Mouse (Mus musculus) limb, embryonic 15.5 days (tissue): ENCODE results near the gene Kif26a. TPM values are rescaled to one million over a fixed set of nuclear protein-coding genes. Genes with fewer than 3 reads are reported as not detected.
A peak's percentile ranks its signal among the peaks of the same experiment; 100 is the strongest.

Experiments
- ATAC-seq: fragments of 200-750 bp; cut with Nextera tagmentation; 2 replicates; pipeline ENCODE4 v1.8.0; 2017; ENCODE audit warnings: low read depth, moderate TSS enrichment; ENCODE audit not compliant: insufficient number of reproducible peaks, low FRiP score, low TSS enrichment
- H3K27ac ChIP-seq: fragments of 300-500 bp; sonication (generic); 2 replicates; pipeline ENCODE4 v1.5.1; 2015; ENCODE audit warnings: moderate library complexity, mild to moderate bottlenecking, inconsistent platforms
- H3K27me3 ChIP-seq: fragments of 300-500 bp; sonication (generic); 2 replicates; pipeline ENCODE4 v1.6.1; 2015; ENCODE audit warnings: inconsistent platforms
- H3K36me3 ChIP-seq: fragments of 300-500 bp; sonication (generic); 2 replicates; pipeline ENCODE4 v1.6.1; 2015; ENCODE audit warnings: inconsistent platforms
- H3K4me1 ChIP-seq: fragments of 300-500 bp; sonication (generic); 2 replicates; pipeline ENCODE4 v1.6.1; 2015; ENCODE audit warnings: inconsistent platforms
- H3K4me2 ChIP-seq: fragments of 300-500 bp; sonication (generic); 2 replicates; pipeline ENCODE4 v1.6.1; 2015; ENCODE audit warnings: mild to moderate bottlenecking, inconsistent platforms
- H3K4me3 ChIP-seq: fragments of 300-500 bp; sonication (generic); 2 replicates; pipeline ENCODE4 v1.5.1; 2015; ENCODE audit warnings: mild to moderate bottlenecking, inconsistent platforms
- H3K9ac ChIP-seq: fragments of 300-500 bp; sonication (generic); 2 replicates; pipeline ENCODE4 v1.6.1; 2015; ENCODE audit warnings: inconsistent platforms
- H3K9me3 ChIP-seq: fragments of 300-500 bp; sonication (generic); 2 replicates; pipeline ENCODE4 v1.6.1; 2016; ENCODE audit warnings: inconsistent platforms
- WGBS: fragments of 180-500 bp; shearing (Covaris S2); methylation state at CpG from one replicate; pipeline ENCODE4 v1.1.7; 2015; 5-methylcytosine and 5-hydroxymethylcytosine counted together
- polyA plus RNA-seq: library from polyadenylated mRNA; unstranded; fragments of >200 nt; fragmentation: Nextera tagmentation; extraction: Ambion mirVana; gene quantifications from 2 replicates; pipeline ENCODE4 v1.2.1, GENCODE M21; 2015

Gene Kif26a
- polyA plus RNA-seq: 6.3 and 8.7 TPM in 2 replicates

DNA sequence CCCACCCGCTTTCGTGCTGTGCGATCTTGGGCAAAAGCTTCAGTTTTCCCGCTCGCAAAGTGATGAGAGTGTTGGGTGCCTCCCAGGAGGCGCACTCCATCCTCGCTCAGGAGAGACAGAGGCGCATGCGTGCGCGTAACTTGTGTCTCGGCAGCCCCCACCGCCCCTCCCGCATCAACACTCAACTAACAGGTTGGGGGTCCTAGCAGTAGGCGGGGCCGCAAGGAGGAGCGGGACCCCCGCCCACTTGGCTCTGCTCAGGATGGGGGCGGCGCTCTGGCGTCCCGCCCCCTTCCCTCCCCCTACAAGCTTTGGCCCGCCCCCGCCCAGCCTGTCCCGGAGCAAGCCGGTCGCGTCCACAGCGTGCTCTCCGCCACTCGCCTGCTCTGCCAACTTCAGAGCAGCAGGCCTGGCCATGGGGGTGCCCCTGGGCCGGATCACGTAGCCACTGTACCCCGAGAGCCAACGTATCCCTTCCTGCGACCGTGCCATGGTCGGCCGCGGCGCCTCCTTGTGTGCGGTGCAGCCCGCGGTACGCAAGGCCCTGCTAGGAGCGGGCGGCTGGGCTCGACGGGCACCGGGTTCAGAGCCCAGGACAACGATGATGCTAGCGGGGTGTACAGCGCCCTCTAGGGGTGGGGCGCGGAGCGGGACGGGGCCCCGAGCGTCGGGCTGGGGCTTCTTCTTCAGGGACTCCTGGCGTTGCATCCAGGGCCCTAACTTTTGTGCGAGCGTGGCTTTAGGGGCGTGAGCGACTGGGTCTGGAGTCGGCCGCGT, at the start of gene Kif26a:
TSS of gene Kif26a (plus strand) at position 334 of the 777 bp plus-strand sequence.
- ATAC-seq: peak; percentile 70
- H3K9me3 ChIP-seq: no peaks in the 10 kb centered on the region
- H3K27me3 ChIP-seq: peaks cover 41% of the 10 kb centered on the region
- WGBS: under 1% methylated on average over 68 of the region's 68 CpGs
- peak within 1 kb of the TSS; percentile 81 for H3K4me2 ChIP-seq
- H3K27ac ChIP-seq: peak within 1 kb of the TSS; percentile 87
- H3K4me1 ChIP-seq: peaks cover 78% of the 10 kb centered on the region
- H3K36me3 ChIP-seq: 0 out of 2 replicates have a peak, but pooled peaks cover 5% of the 10 kb centered on the region
- peak within 1 kb of the TSS; percentile 64 for H3K4me3 ChIP-seq
- H3K9ac ChIP-seq: peak within 1 kb of the TSS; percentile 70

DNA sequence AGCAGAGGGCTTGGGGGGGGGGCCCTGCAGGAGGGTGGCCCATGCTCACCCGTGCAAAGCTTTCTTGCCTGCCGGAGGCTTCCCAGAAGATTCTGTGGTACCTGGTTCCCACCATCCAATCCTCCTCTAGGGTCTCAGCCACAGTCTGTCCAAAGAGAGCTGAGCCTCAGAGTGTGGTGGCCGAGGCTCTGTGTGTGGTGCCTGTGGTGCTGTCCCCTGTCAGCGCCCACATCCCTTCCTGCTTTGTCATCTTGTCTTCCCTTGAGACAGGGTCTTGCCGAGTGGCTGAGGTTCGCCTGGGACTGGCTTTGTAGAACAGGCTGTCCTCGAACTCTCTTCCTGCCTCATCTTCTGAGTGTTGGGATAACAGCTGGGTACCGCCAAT, 49.3 kb upstream of the Kif26a start:
- Histone ChIP-seq H3K4me3 (no peak overlapping the region), H3K9ac (no peak overlapping the region), H3K4me2 (no peak overlapping the region), H3K27ac (no peak overlapping the region), H3K9me3 (no peaks in the 10 kb centered on the region), H3K27me3 (peaks cover 2% of the 10 kb centered on the region; the same call in 1 of the 2 replicates), H3K36me3 (no peaks in the 10 kb centered on the region), H3K4me1 (peaks cover 3% of the 10 kb centered on the region; the same call in 1 of the 2 replicates)
- 71% methylated on average over 8 of the region's 8 CpGs for WGBS
- ATAC-seq: no peak

DNA sequence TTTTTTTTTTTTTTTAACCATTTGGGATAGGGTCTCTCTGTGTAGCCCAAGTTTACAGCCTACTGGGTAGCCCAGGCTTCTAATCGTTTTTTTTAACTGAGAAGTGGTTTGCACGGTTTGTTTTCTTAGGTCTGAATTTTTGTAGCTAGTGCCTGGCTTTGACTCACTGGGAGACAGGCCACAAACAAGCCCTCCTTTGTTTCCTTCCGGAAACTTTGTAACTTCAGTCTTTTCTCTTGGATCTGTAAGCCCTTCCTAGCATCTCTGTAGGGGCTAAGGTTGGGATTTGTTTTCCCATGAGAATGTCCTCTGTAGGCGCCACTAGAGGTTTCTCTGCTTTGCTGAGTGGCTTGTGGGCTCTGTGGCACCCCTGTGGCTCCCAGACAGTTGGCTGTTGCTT, 45.9 kb upstream of the Kif26a start:
- H3K36me3 ChIP-seq: no peaks in the 10 kb centered on the region
- H3K27me3 ChIP-seq: no peaks in the 10 kb centered on the region
- ATAC-seq: no peak
- peaks cover 3% of the 10 kb centered on the region; the same call in 1 of the 2 replicates for H3K4me1 ChIP-seq
- H3K9ac ChIP-seq: no peak overlapping the region
- no peak overlapping the region for H3K4me2 ChIP-seq
- 63% methylated on average over 4 of the region's 4 CpGs for WGBS
- H3K27ac ChIP-seq: no peak overlapping the region
- H3K4me3 ChIP-seq: no peak overlapping the region
- no peaks in the 10 kb centered on the region for H3K9me3 ChIP-seq

DNA sequence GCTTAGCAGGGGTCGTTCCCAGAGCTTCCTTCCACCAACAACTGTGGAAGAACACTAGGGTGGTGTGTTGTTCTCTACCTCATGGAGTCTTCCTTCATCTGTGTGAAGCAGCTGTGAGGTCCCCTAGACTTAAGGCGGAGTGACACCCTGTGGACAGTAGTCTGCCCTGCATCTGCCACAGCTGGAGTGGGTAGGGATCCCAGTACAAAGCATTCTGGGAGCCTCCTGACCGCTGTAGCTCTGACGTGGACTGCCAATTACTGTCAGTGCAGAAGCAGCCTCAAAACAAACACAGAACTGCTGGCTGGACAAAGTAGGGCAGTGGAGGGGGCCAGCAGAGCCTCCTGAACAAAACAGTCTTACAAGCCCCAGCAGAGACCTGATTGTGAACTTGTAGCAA, 45.0 kb upstream of the Kif26a start:
- no peak for ATAC-seq
- H3K27me3 ChIP-seq: no peaks in the 10 kb centered on the region
- H3K27ac ChIP-seq: no peak overlapping the region
- H3K9ac ChIP-seq: no peak overlapping the region
- H3K4me2 ChIP-seq: no peak overlapping the region
- no peaks in the 10 kb centered on the region for H3K36me3 ChIP-seq
- WGBS: 53% methylated on average over 4 of the region's 4 CpGs
- no peaks in the 10 kb centered on the region for H3K9me3 ChIP-seq
- H3K4me3 ChIP-seq: no peak overlapping the region
- peaks cover 3% of the 10 kb centered on the region; the same call in 1 of the 2 replicates for H3K4me1 ChIP-seq

DNA sequence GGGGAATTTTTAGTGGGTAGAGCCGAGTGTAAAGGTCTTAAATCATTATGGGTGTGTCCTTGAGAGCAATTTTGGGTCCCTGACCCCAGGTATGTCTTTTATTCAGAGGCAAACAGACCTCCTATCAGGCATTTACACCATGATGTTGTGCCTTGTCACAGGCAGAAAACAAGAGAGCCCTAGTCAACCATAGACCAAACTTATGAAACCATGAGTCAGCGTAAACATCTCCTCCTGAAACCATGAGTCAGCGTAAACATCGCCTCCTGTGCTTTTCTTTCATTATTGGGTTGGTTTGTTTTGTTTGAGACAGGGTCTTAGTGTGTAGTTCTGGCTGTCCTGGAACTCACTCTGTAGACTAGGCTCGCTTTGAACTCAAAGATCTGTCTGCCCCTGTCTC, 42.8 kb upstream of the Kif26a start:
- H3K4me3 ChIP-seq: no peak overlapping the region
- no peak overlapping the region for H3K4me2 ChIP-seq
- H3K9me3 ChIP-seq: no peaks in the 10 kb centered on the region
- no peaks in the 10 kb centered on the region for H3K36me3 ChIP-seq
- peaks cover 3% of the 10 kb centered on the region; the same call in 1 of the 2 replicates for H3K27me3 ChIP-seq
- ATAC-seq: no peak
- H3K27ac ChIP-seq: no peak overlapping the region
- WGBS: 80% methylated on average over 5 of the region's 5 CpGs
- peaks cover 5% of the 10 kb centered on the region for H3K4me1 ChIP-seq
- no peak overlapping the region for H3K9ac ChIP-seq

DNA sequence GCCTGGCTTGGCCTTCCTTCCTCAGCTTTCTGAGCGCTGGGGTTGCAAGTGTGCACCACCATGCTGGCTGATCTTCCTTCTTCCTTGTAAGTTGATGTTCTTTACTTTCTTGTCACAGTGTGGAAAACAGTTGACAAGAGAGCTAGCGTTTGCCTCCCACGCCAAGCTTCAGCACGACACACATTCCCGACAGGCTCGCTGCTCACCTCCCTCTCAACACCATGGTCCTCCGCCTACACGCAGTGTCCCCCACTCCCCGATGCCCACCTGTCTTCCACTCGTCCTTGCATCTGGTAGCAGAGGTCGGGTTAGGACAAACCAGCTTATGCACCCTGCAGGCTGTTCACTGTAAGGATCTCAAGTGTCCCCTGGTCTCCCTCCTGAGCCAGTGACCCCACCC, 41.1 kb upstream of the Kif26a start:
- no peaks in the 10 kb centered on the region for H3K9me3 ChIP-seq
- no peak for ATAC-seq
- no peak overlapping the region for H3K4me3 ChIP-seq
- H3K27ac ChIP-seq: no peak overlapping the region
- 87% methylated on average over 11 of the region's 11 CpGs for WGBS
- H3K36me3 ChIP-seq: no peaks in the 10 kb centered on the region
- H3K4me2 ChIP-seq: no peak overlapping the region
- no peak overlapping the region for H3K9ac ChIP-seq
- peaks cover 5% of the 10 kb centered on the region for H3K4me1 ChIP-seq
- peaks cover 3% of the 10 kb centered on the region; the same call in 1 of the 2 replicates for H3K27me3 ChIP-seq

DNA sequence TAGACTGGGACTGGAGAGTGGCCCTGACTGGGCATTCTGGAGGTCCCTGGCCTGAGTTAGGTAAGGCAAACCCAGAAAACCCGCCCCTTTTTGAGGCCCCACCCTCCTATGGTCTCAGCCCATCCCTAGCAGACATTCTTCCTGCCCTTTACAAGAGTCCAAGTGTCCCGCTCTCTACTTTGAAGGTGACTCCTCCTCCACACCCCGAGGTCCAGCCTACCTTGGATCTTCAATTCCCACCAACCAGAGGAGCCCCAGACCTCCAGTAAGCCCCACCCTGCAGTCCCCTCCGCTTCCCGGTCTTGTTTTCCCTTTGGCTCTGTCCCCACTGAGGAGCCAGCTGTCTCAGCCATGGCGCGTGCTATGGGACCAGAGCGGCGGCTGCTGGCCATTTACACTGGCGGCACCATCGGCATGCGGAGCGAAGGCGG, 39.5 kb upstream of the Kif26a start, which contains the start of gene Aspg:
TSS of gene Aspg (plus strand) at position 139 of the 431 bp plus-strand sequence.
- 1% methylated on average over 14 of the region's 14 CpGs for WGBS
- ATAC-seq: peak; percentile 60; the same call in 1 of the 2 replicates
- peaks cover 5% of the 10 kb centered on the region for H3K4me1 ChIP-seq
- H3K4me3 ChIP-seq: peak within 1 kb of the TSS; percentile 21
- H3K27ac ChIP-seq: no peak within 1 kb of the TSS
- H3K9me3 ChIP-seq: no peaks in the 10 kb centered on the region
- peaks cover 3% of the 10 kb centered on the region; the same call in 1 of the 2 replicates for H3K27me3 ChIP-seq
- no peaks in the 10 kb centered on the region for H3K36me3 ChIP-seq
- peak within 1 kb of the TSS; percentile 35 for H3K4me2 ChIP-seq
- H3K9ac ChIP-seq: no peak within 1 kb of the TSS

DNA sequence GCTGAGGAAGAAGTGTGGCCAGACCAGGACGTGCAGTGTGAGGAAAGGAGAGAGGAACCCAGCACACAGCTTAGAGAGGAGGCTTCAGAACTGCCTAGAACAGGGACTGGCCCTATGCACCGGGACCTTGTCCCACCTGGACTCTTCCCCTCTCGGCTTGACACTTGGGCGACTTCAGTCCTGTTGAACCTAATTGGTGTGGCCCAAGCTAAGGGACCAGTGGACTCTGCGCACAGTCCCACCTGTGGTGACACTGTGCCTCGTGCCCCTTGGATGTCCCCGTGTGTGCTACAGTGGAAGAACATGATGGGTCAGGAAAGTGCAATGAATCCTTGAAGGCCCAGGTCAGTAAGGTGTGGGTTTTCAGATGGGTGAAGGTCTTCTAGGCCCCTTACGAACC, 38.3 kb upstream of the Kif26a start:
- Histone ChIP-seq H3K36me3 (no peaks in the 10 kb centered on the region), H3K4me1 (peaks cover 7% of the 10 kb centered on the region), H3K4me3 (no peak overlapping the region), H3K9me3 (no peaks in the 10 kb centered on the region), H3K27me3 (peaks cover 11% of the 10 kb centered on the region; the same call in 1 of the 2 replicates), H3K9ac (no peak overlapping the region), H3K4me2 (no peak overlapping the region), H3K27ac (no peak overlapping the region)
- 83% methylated on average over 8 of the region's 8 CpGs for WGBS
- no peak for ATAC-seq

DNA sequence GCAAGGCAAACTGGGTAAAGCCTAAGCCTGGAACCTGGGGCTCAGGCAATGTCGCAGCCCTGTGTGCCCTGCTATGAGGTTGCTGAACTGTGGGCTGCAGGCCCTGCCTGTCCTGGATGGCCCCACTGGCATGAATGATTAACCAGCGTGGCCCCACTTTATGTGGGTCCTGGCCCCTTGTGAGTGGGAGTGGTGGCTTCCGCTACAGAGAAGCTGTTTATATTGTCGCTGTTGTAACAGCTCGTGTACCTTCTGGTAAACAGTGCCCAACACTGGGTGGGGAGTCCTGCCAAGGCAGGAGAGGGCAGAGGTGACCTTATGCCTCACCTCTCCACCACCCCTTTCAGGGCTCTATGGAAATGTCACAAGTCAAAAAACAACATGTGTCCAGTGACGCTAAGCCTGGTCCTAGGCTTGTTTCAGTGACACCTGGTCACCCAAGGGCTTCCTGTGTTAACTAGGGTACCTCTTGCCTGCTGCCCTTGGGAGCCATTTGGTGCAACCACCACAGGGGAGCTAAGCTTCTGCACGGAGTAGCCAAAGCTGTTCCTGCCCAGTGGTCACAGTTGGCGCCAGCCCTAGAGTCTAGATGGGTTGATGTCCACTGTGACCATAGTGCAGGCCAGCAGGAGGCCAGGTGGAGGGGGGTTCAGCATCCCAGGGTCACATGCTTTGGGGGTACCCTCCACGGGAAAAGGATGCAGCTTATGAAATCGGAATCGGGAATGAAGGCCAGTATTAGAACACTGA, 37.1 kb upstream of the Kif26a start:
- Histone ChIP-seq H3K36me3 (no peaks in the 10 kb centered on the region), H3K27me3 (peaks cover 14% of the 10 kb centered on the region; the same call in 1 of the 2 replicates), H3K4me1 (peaks cover 17% of the 10 kb centered on the region), H3K4me2 (no peak overlapping the region), H3K9me3 (no peaks in the 10 kb centered on the region), H3K4me3 (no peak overlapping the region), H3K9ac (no peak overlapping the region), H3K27ac (no peak overlapping the region)
- ATAC-seq: no peak
- 85% methylated on average over 11 of the region's 11 CpGs for WGBS

DNA sequence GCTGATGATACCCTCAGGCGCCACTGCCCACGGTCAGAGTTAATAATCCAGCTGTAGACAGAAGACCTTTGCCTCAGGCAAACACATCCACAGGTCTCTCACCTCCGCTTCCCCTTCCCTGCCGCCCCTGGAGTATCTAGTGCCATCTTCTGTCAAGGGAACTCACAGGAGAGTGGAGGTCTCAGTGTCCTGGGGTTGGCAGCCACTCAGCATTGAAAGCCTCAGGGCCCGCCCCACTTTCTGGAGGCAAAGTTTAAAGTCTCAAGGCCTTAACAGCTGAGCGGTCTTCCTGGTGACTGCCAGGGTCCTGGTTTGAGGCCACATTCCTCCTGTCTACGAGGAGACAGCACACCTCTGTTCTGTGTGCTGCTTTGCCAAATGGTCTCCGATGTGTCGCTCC, 36.3 kb upstream of the Kif26a start:
- ATAC-seq: no peak
- WGBS: 68% methylated on average over 9 of the region's 9 CpGs
- H3K27me3 ChIP-seq: peaks cover 14% of the 10 kb centered on the region; the same call in 1 of the 2 replicates
- no peak overlapping the region for H3K4me3 ChIP-seq
- H3K9me3 ChIP-seq: no peaks in the 10 kb centered on the region
- H3K9ac ChIP-seq: no peak overlapping the region
- peaks cover 17% of the 10 kb centered on the region for H3K4me1 ChIP-seq
- H3K36me3 ChIP-seq: no peaks in the 10 kb centered on the region
- no peak overlapping the region for H3K27ac ChIP-seq
- H3K4me2 ChIP-seq: no peak overlapping the region

DNA sequence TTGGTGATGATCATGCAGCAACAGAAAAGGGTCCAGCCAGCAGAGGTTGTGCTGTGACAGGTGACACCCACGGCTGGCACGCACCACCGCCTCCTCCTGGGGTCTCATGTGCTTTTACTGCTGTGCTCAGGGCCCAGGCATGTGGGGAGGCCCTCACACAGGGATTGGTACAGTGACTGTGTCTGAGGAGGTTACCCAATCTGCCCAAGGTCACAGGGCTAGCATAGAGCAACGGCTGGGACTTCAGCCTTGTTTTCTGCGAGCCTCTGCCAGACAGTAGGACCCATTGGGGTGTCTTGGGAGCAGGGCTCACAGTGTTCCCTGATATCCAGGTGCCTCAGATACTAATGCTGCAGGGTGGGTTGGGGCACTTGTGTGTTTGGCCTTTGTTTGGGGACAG, 34.7 kb upstream of the Kif26a start:
- Histone ChIP-seq H3K9me3 (no peaks in the 10 kb centered on the region), H3K36me3 (no peaks in the 10 kb centered on the region), H3K27me3 (peaks cover 14% of the 10 kb centered on the region; the same call in 1 of the 2 replicates), H3K27ac (no peak overlapping the region), H3K9ac (no peak overlapping the region), H3K4me3 (no peak overlapping the region), H3K4me1 (peaks cover 17% of the 10 kb centered on the region), H3K4me2 (no peak overlapping the region)
- 82% methylated on average over 5 of the region's 5 CpGs for WGBS
- no peak for ATAC-seq

DNA sequence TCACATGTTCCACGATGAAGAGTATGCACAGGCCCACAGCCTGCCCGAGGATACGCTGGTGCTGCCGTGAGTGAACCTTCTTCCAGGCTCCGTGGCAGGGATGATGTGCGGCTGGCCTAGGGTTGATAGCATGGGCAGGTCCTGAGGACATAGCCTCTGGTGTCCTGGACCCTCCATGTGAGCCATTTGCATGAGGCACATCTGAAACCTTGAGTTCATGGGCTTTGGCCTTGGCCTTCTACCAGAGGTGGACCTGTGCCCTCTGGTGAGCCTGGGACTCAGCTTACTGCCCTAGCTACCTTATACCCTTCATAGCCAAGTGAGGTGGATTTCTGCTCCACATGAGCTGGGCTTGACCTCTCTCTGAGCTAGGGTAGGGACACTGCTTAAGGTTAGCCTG, 33.8 kb upstream of the Kif26a start:
- ATAC-seq: no peak
- no peak overlapping the region for H3K27ac ChIP-seq
- H3K9me3 ChIP-seq: no peaks in the 10 kb centered on the region
- peaks cover 14% of the 10 kb centered on the region; the same call in 1 of the 2 replicates for H3K27me3 ChIP-seq
- no peak overlapping the region for H3K4me2 ChIP-seq
- WGBS: 91% methylated on average over 6 of the region's 6 CpGs
- no peaks in the 10 kb centered on the region for H3K36me3 ChIP-seq
- H3K4me3 ChIP-seq: no peak overlapping the region
- H3K9ac ChIP-seq: no peak overlapping the region
- peaks cover 11% of the 10 kb centered on the region for H3K4me1 ChIP-seq
